Mouse (Mus musculus): ENCODE results near the gene Atg9b. TPM values are rescaled to one million over a fixed set of nuclear protein-coding genes. Genes with fewer than 3 reads are reported as not detected.

Atg9b gene
- total RNA-seq, 2 experiments from 2014 or later, result 2.8 to 3.4 TPM

Other genes with a start within 250 kb of the Atg9b start
- 10 to 100 TPM in 1 of 2 experiments, 1 to 10 TPM in 1; 7.6 to 11.8 TPM for gene Nupl2, start 227.2 kb downstream of the Atg9b start, total RNA-seq (2021)
- gene Kcnh2, start 40.5 kb downstream of the Atg9b start, total RNA-seq (2021), result 10 to 100 TPM; 17.9 to 19.2 TPM
- 1 to 10 TPM; 9.4 to 10.0 TPM for gene Nos3, start 27.3 kb downstream of the Atg9b start, total RNA-seq (2021)
- 10 to 100 TPM; 43.0 to 54.1 TPM for gene Abcb8, start 1.5 kb upstream of the Atg9b start, total RNA-seq (2021)
- gene Asic3, start 21.2 kb upstream of the Atg9b start, total RNA-seq (2021), result under 1 TPM in 1 of 2 experiments, not detected in 1; 0.18 TPM
- 100 to 1,000 TPM; 127 to 133 TPM for gene Cdk5, start 31.4 kb upstream of the Atg9b start, total RNA-seq (2021)
- 10 to 100 TPM; 33.0 to 45.8 TPM for gene Slc4a2, start 31.7 kb upstream of the Atg9b start, total RNA-seq (2021)
- gene Fastk, start 53.1 kb upstream of the Atg9b start, total RNA-seq (2021), result 100 to 1,000 TPM; 113 to 116 TPM
- 10 to 100 TPM; 23.1 to 27.5 TPM for gene Tmub1, start 55.7 kb upstream of the Atg9b start, total RNA-seq (2021)
- 100 to 1,000 TPM; 540 to 568 TPM for gene Agap3, start 60.0 kb upstream of the Atg9b start, total RNA-seq (2021)
- gene Gbx1, start 135.1 kb upstream of the Atg9b start, total RNA-seq (2021), result not detected
- under 1 TPM; 0.28 to 0.33 TPM for gene Asb10, start 148.8 kb upstream of the Atg9b start, total RNA-seq (2021)
- not detected for gene 4931409K22Rik, start 164.7 kb upstream of the Atg9b start, total RNA-seq (2021)
- 10 to 100 TPM; 59.9 to 61.5 TPM for gene Abcf2, start 185.3 kb upstream of the Atg9b start, total RNA-seq (2021)
- 10 to 100 TPM; 64.3 to 73.2 TPM for gene Chpf2, start 194.6 kb upstream of the Atg9b start, total RNA-seq (2021)
- gene Smarcd3, start 232.3 kb upstream of the Atg9b start, total RNA-seq (2021), result 100 to 1,000 TPM; 112 to 113 TPM

Measured in layer of hippocampus, postnatal 14 days (tissue).